9 mouse cellular contexts compared by ENCODE assay signal in the genomic region with DNA sequence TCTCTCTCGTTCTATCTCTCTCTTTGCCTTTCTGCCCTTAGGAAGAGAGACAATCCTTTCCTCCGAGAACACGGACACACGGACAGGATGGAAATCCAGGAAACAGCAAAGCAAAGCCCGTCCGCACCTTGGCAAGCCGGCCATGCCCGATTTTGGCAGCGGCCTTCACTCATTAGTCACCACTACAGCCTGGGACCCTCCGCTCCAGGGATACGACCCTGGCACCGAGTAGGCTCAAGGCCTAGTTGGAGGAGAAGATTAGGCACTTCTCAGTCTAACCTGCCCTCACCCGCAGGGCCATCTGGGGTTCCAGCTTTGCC. TPM values are rescaled to one million over a fixed set of nuclear protein-coding genes. Genes with fewer than 3 reads are reported as not detected.
DNase-seq lines count a peak whose midpoint lies in the region; ATAC-seq and TF ChIP-seq lines count a peak whose summit lies in the region.
"Had no signal": no experiment of that assay in that cellular context is flagged by ENCODE, and none has a peak within 500 bp of the region (broad histone marks: within the 10 kb centered on the region; RNA-seq: fewer than 3 reads in every experiment).

No protein-coding gene starts in this region.

- H3K27me3 ChIP-seq in CH12.LX (replicated peaks) = no peaks in the 10 kb centered on the region
- no peaks in the 10 kb centered on the region for H3K27me3 ChIP-seq in forebrain, embryonic 12.5 days
- peaks cover 59% of the 10 kb centered on the region for H3K27me3 ChIP-seq in liver, embryonic 12.5 days (replicated peaks)
- no peaks in the 10 kb centered on the region for H3K27me3 ChIP-seq in stomach, embryonic 16.5 days (ENCODE audit: control insufficient read depth, insufficient read depth, low read length)
- H3K27me3 ChIP-seq: Patski had no signal

- no peak overlapping the region for H3K9ac ChIP-seq in CH12.LX (ENCODE audit: insufficient read depth, low read depth)
- H3K9ac ChIP-seq in forebrain, embryonic 12.5 days = peak overlapping the region; percentile 95
- peak overlapping the region; percentile 74 for H3K9ac ChIP-seq in liver, embryonic 12.5 days
- peak overlapping the region; percentile 97 for H3K9ac ChIP-seq in stomach, embryonic 16.5 days (ENCODE audit: low read length)

- H3K4me1 ChIP-seq in CH12.LX (ENCODE audit: control insufficient read depth in 1 of 2, insufficient read depth in 2 of 2) = peaks cover 16 to 30% of the 10 kb centered on the region in 2 experiments
- peaks cover 56% of the 10 kb centered on the region for H3K4me1 ChIP-seq in forebrain, embryonic 12.5 days
- H3K4me1 ChIP-seq in liver, embryonic 12.5 days = peaks cover 48% of the 10 kb centered on the region
- peaks cover 55% of the 10 kb centered on the region for H3K4me1 ChIP-seq in stomach, embryonic 16.5 days (ENCODE audit: control insufficient read depth, insufficient read depth, low read length)

- H3K27ac ChIP-seq in CH12.LX (ENCODE audit: insufficient read depth, low read depth) = no peak overlapping the region
- H3K27ac ChIP-seq in forebrain, embryonic 12.5 days = peak overlapping the region; percentile 94; the same call in 1 of the 2 replicates
- H3K27ac ChIP-seq in liver, embryonic 12.5 days = no peak overlapping the region
- peak overlapping the region; percentile 98 for H3K27ac ChIP-seq in stomach, embryonic 16.5 days (ENCODE audit: low read length)

- H3K9me3 ChIP-seq in CH12.LX (replicated peaks; ENCODE audit: low read length) = no peaks in the 10 kb centered on the region
- H3K9me3 ChIP-seq in forebrain, embryonic 12.5 days = no peaks in the 10 kb centered on the region
- H3K9me3 ChIP-seq in liver, embryonic 12.5 days (replicated peaks) = no peaks in the 10 kb centered on the region
- H3K9me3 ChIP-seq in stomach, embryonic 16.5 days (replicated peaks; ENCODE audit: control insufficient read depth, low read length) = no peaks in the 10 kb centered on the region

- under 1% methylated on average over 12 of the region's 13 CpGs for WGBS in forebrain, embryonic 12.5 days
- 2% methylated on average over 13 of the region's 13 CpGs for WGBS in liver, embryonic 12.5 days (ENCODE audit: insufficient replicate concordance)
- 0% methylated on average over 13 of the region's 13 CpGs for WGBS in stomach, embryonic 16.5 days

- dilution Hi-C loops in CH12.LX (cut with MboI; ENCODE audit: extremely low pct_ligation_motif_present, extremely low pct_unique_long_range_greater_than_20kb, low sequenced_read_pairs) = no loop called here

- 0 out of 2 replicates have a peak overlapping the region, but pooled peaks have one; percentile 66 for H3K4me2 ChIP-seq in CH12.LX (ENCODE audit: insufficient read depth, low read depth, poor library complexity, severe bottlenecking)
- peak overlapping the region; percentile 80 for H3K4me2 ChIP-seq in forebrain, embryonic 12.5 days
- peak overlapping the region; percentile 70 for H3K4me2 ChIP-seq in liver, embryonic 12.5 days
- peak overlapping the region; percentile 64 for H3K4me2 ChIP-seq in stomach, embryonic 16.5 days (ENCODE audit: low read depth, low read length)

- in situ Hi-C loops in CH12.LX (cut with MboI; ENCODE audit: low pct_ligation_motif_present, low pct_unique_long_range_greater_than_20kb, low sequenced_read_pairs) = no loop called here

- H3K36me3 ChIP-seq in CH12.LX (replicated peaks in 1 of 2; ENCODE audit: control insufficient read depth in 1 of 2, insufficient read depth in 1 of 2, low read length in 1 of 2) = peaks cover 0 to 20% of the 10 kb centered on the region in 2 experiments
- H3K36me3 ChIP-seq in forebrain, embryonic 12.5 days (replicated peaks) = peaks cover 26% of the 10 kb centered on the region
- no peaks in the 10 kb centered on the region; the same call in 1 of the 2 replicates for H3K36me3 ChIP-seq in liver, embryonic 12.5 days
- H3K36me3 ChIP-seq in stomach, embryonic 16.5 days (ENCODE audit: control insufficient read depth, insufficient read depth, low read length) = peaks cover 9% of the 10 kb centered on the region; the same call in 1 of the 2 replicates

- no peak for TF ChIP-seq POLR2A in CH12.LX (IDR thresholded peaks at IDR 0.05; ENCODE audit: low read depth, low read length)

- H3K79me2 ChIP-seq in CH12.LX (replicated peaks; ENCODE audit: control insufficient read depth, extremely low read depth, insufficient read depth, poor library complexity, severe bottlenecking) = no peaks in the 10 kb centered on the region

- ATAC-seq in frontal cortex, adult (ENCODE audit: low TSS enrichment) = peak; percentile 3; the same call in 1 of the 2 replicates
- peak; percentile 31 for ATAC-seq in forebrain, embryonic 12.5 days (ENCODE audit: low FRiP score)
- ATAC-seq in liver, embryonic 12.5 days = no peak
- no peak for ATAC-seq in stomach, embryonic 16.5 days (ENCODE audit: insufficient read depth, low FRiP score)
- no peak for ATAC-seq in activated CD4-positive, CD25-positive, alpha-beta regulatory T cell, adult 4 months

- H3K4me3 ChIP-seq in CH12.LX (replicated peaks in 1 of 3; ENCODE audit: low read depth in 2 of 3, low read length in 2 of 3, poor library complexity in 1 of 3) = peak overlapping the region in 1 of 3 experiments; percentile 56
- peak overlapping the region; percentile 85 for H3K4me3 ChIP-seq in forebrain, embryonic 12.5 days (replicated peaks)
- peak overlapping the region; percentile 66 for H3K4me3 ChIP-seq in liver, embryonic 12.5 days
- peak overlapping the region; percentile 96 for H3K4me3 ChIP-seq in stomach, embryonic 16.5 days (replicated peaks; ENCODE audit: low read length)

- no peak for TF ChIP-seq RAD21 in CH12.LX (IDR thresholded peaks at IDR 0.05; ENCODE audit: low read depth, low read length)

- DNase-seq in frontal cortex, postnatal 14 days (ENCODE audit: low spot score in 2 of 2) = no peak
- no peak for DNase-seq in CH12.LX (ENCODE audit: extremely low read depth)
- no peak for DNase-seq in layer of hippocampus, postnatal 14 days (ENCODE audit: low spot score in 2 of 2)

- no peak for TF ChIP-seq CTCF in CH12.LX (conservative IDR thresholded peaks at IDR 0.05 in 1 of 2, IDR thresholded peaks at IDR 0.05 in 1 of 2; ENCODE audit: low read depth in 2 of 2, low read length in 2 of 2)

- no peak for TF ChIP-seq EP300 in CH12.LX (IDR thresholded peaks at IDR 0.05; ENCODE audit: low read length)

TF ChIP-seq in CH12.LX, 34 proteins besides CTCF, POLR2A, EP300 and RAD21 (continues in another document):
- no peak for TF ChIP-seq SMC3 (IDR thresholded peaks at IDR 0.05; ENCODE audit: low read depth, low read length)

RNA-seq across cellular contexts. Expression of a gene that starts 0.9 kb away (rescaled TPM):
- total RNA-seq in CH12.LX (2012; rRNA removed) = 2.9 and 4.8 TPM in 2 replicates
- total RNA-seq in CH12.LX (2014; rRNA removed) = 0.11 and 0.14 TPM in 2 replicates
- 0.20 and 0.29 TPM in 2 replicates for polyA plus RNA-seq in CH12.LX (2012; ENCODE audit: insufficient read length, low read depth)
- 55.3 and 56.4 TPM in 2 replicates for polyA plus RNA-seq in forebrain, embryonic 12.5 days (2016; fragmentation: Nextera tagmentation; extraction: Ambion mirVana)
- polyA plus RNA-seq in liver, embryonic 12.5 days (2016; fragmentation: Nextera tagmentation; extraction: Ambion mirVana) = 16.8 and 17.7 TPM in 2 replicates
- 93.9 and 94.9 TPM in 2 replicates for polyA plus RNA-seq in stomach, embryonic 16.5 days (2015; fragmentation: Nextera tagmentation; extraction: Ambion mirVana)
- total RNA-seq in layer of hippocampus, postnatal 14 days (2021) = 10 to 100 TPM; 11.2 to 11.4 TPM
- polyA plus RNA-seq in activated CD4-positive, CD25-positive, alpha-beta regulatory T cell, adult 4 months (2017; shearing (Covaris generic)) = under 1 TPM in 1 of 2 experiments, not detected in 1; 0.22 TPM

RNA-seq across cellular contexts. Expression of a gene that starts 17.4 kb away (rescaled TPM):
- total RNA-seq in CH12.LX (2012; rRNA removed) = 7.8 and 10.7 TPM in 2 replicates
- total RNA-seq in CH12.LX (2014; rRNA removed) = 6.6 and 8.3 TPM in 2 replicates
- polyA plus RNA-seq in CH12.LX (2012; ENCODE audit: insufficient read length, low read depth) = 6.7 and 7.8 TPM in 2 replicates
- polyA plus RNA-seq in forebrain, embryonic 12.5 days (2016; fragmentation: Nextera tagmentation; extraction: Ambion mirVana) = 39.0 and 42.5 TPM in 2 replicates
- 6.3 and 6.6 TPM in 2 replicates for polyA plus RNA-seq in liver, embryonic 12.5 days (2016; fragmentation: Nextera tagmentation; extraction: Ambion mirVana)
- 41.4 and 46.7 TPM in 2 replicates for polyA plus RNA-seq in stomach, embryonic 16.5 days (2015; fragmentation: Nextera tagmentation; extraction: Ambion mirVana)
- total RNA-seq in layer of hippocampus, postnatal 14 days (2021) = 10 to 100 TPM; 15.1 to 16.7 TPM
- 10 to 100 TPM in 1 of 2 experiments, 1 to 10 TPM in 1; 5.6 to 11.2 TPM for polyA plus RNA-seq in activated CD4-positive, CD25-positive, alpha-beta regulatory T cell, adult 4 months (2017; shearing (Covaris generic))

RNA-seq across cellular contexts. Expression of a gene that starts 17.6 kb away (rescaled TPM):
- total RNA-seq in CH12.LX (2012; rRNA removed) = 235 and 238 TPM in 2 replicates
- total RNA-seq in CH12.LX (2014; rRNA removed) = 128 and 130 TPM in 2 replicates
- polyA plus RNA-seq in CH12.LX (2012; ENCODE audit: insufficient read length, low read depth) = 158 and 201 TPM in 2 replicates
- polyA plus RNA-seq in forebrain, embryonic 12.5 days (2016; fragmentation: Nextera tagmentation; extraction: Ambion mirVana) = 76.6 and 102 TPM in 2 replicates
- 95.0 and 106 TPM in 2 replicates for polyA plus RNA-seq in liver, embryonic 12.5 days (2016; fragmentation: Nextera tagmentation; extraction: Ambion mirVana)
- 94.1 and 99.9 TPM in 2 replicates for polyA plus RNA-seq in stomach, embryonic 16.5 days (2015; fragmentation: Nextera tagmentation; extraction: Ambion mirVana)
- 10 to 100 TPM; 51.1 to 54.3 TPM for total RNA-seq in layer of hippocampus, postnatal 14 days (2021)
- polyA plus RNA-seq in activated CD4-positive, CD25-positive, alpha-beta regulatory T cell, adult 4 months (2017; shearing (Covaris generic)) = 10 to 100 TPM; 67.3 to 68.4 TPM

RNA-seq across cellular contexts. Expression of a gene that starts 21.7 kb away (rescaled TPM):
- 76.0 and 82.5 TPM in 2 replicates for total RNA-seq in CH12.LX (2012; rRNA removed)
- 33.3 and 37.7 TPM in 2 replicates for total RNA-seq in CH12.LX (2014; rRNA removed)
- polyA plus RNA-seq in CH12.LX (2012; ENCODE audit: insufficient read length, low read depth) = 65.9 and 68.1 TPM in 2 replicates
- 46.5 and 47.8 TPM in 2 replicates for polyA plus RNA-seq in forebrain, embryonic 12.5 days (2016; fragmentation: Nextera tagmentation; extraction: Ambion mirVana)
- polyA plus RNA-seq in liver, embryonic 12.5 days (2016; fragmentation: Nextera tagmentation; extraction: Ambion mirVana) = 16.9 and 18.3 TPM in 2 replicates
- 51.2 and 54.8 TPM in 2 replicates for polyA plus RNA-seq in stomach, embryonic 16.5 days (2015; fragmentation: Nextera tagmentation; extraction: Ambion mirVana)
- total RNA-seq in layer of hippocampus, postnatal 14 days (2021) = 10 to 100 TPM; 23.8 to 24.4 TPM
- polyA plus RNA-seq in activated CD4-positive, CD25-positive, alpha-beta regulatory T cell, adult 4 months (2017; shearing (Covaris generic)) = 1 to 10 TPM; 2.8 to 4.1 TPM

RNA-seq across cellular contexts. Expression of a gene that starts 45.7 kb away (rescaled TPM):
- total RNA-seq in CH12.LX (2012; rRNA removed) (46.1 and 55.0 TPM in 2 replicates), CH12.LX (2014; rRNA removed) (53.6 and 55.2 TPM in 2 replicates)
- polyA plus RNA-seq in CH12.LX (2012; ENCODE audit: insufficient read length, low read depth) = 38.1 and 49.3 TPM in 2 replicates
- polyA plus RNA-seq in forebrain, embryonic 12.5 days (2016; fragmentation: Nextera tagmentation; extraction: Ambion mirVana) = 54.4 and 57.6 TPM in 2 replicates
- polyA plus RNA-seq in liver, embryonic 12.5 days (2016; fragmentation: Nextera tagmentation; extraction: Ambion mirVana) = 37.0 and 37.3 TPM in 2 replicates
- polyA plus RNA-seq in stomach, embryonic 16.5 days (2015; fragmentation: Nextera tagmentation; extraction: Ambion mirVana) = 49.7 and 52.4 TPM in 2 replicates
- 10 to 100 TPM; 12.5 to 15.7 TPM for total RNA-seq in layer of hippocampus, postnatal 14 days (2021)
- 10 to 100 TPM; 44.0 to 48.0 TPM for polyA plus RNA-seq in activated CD4-positive, CD25-positive, alpha-beta regulatory T cell, adult 4 months (2017; shearing (Covaris generic))

Comparison
In these comparisons a context has a peak if more than half of its experiments do, and no peak if none do; other contexts are left out.
1. ATAC-seq: peak in frontal cortex, adult (single experiment) and forebrain, embryonic 12.5 days (single experiment); none in liver, embryonic 12.5 days (single experiment), stomach, embryonic 16.5 days (single experiment) and activated CD4-positive, CD25-positive, alpha-beta regulatory T cell, adult 4 months (single experiment).
2. H3K27ac ChIP-seq: peak in forebrain, embryonic 12.5 days (single experiment) and stomach, embryonic 16.5 days (single experiment); none in CH12.LX (single experiment) and liver, embryonic 12.5 days (single experiment).
3. RNA of a gene that starts 0.9 kb away (polyA plus RNA-seq): 93.9 to 94.9 TPM in stomach, embryonic 16.5 days, 55.3 to 56.4 TPM in forebrain, embryonic 12.5 days and 16.8 to 17.7 TPM in liver, embryonic 12.5 days; 0.20 to 0.29 TPM in CH12.LX and 0.22 TPM in activated CD4-positive, CD25-positive, alpha-beta regulatory T cell, adult 4 months; every median in the first group is over 10 times any median in the second.
4. Peak in every context shown above with its lines, with median percentiles within 50 percentile points of each other: H3K4me2 ChIP-seq.